Mouse (Mus musculus) neural tube, embryonic 11.5 days (tissue): ENCODE results near the gene Hist1h3c. TPM values are rescaled to one million over a fixed set of nuclear protein-coding genes. Genes with fewer than 3 reads are reported as not detected.

ENCODE experiments used
- ATAC-seq: fragments of 200-750 bp; cut with Nextera tagmentation; 2 replicates; pipeline ENCODE4 v1.8.0; 2017; ENCODE audit warnings: moderate number of reproducible peaks, mild to moderate bottlenecking, moderate TSS enrichment, moderate library complexity; ENCODE audit not compliant: insufficient read depth, low FRiP score, low TSS enrichment
- DNase-seq: peaks from one replicate; pipeline ENCODE4 v3.0.0-alpha.2; 2015; ENCODE audit warnings: low spot score
- H3K27ac ChIP-seq: fragments of 300-500 bp; sonication (generic); 2 replicates; pipeline ENCODE4 v1.5.1; 2014; ENCODE audit warnings: low read depth, mild to moderate bottlenecking, low read length
- H3K27me3 ChIP-seq: fragments of 300-500 bp; sonication (generic); 2 replicates; pipeline ENCODE4 v1.6.1; 2014; ENCODE audit warnings: mild to moderate bottlenecking, low read length, mixed read lengths; ENCODE audit not compliant: control insufficient read depth, insufficient read depth
- H3K36me3 ChIP-seq: fragments of 300-500 bp; sonication (generic); 2 replicates; pipeline ENCODE4 v1.6.1; 2014; ENCODE audit warnings: mild to moderate bottlenecking, low read length, moderate library complexity, mixed read lengths; ENCODE audit not compliant: control insufficient read depth, insufficient read depth
- H3K4me1 ChIP-seq: fragments of 300-500 bp; sonication (generic); 2 replicates; pipeline ENCODE4 v1.6.1; 2014; ENCODE audit warnings: low read length, mixed read lengths; ENCODE audit not compliant: control insufficient read depth, insufficient read depth
- H3K4me2 ChIP-seq: fragments of 300-500 bp; sonication (generic); 2 replicates; pipeline ENCODE4 v1.6.1; 2014; ENCODE audit warnings: low read depth, mild to moderate bottlenecking, moderate library complexity
- H3K4me3 ChIP-seq: fragments of 300-500 bp; sonication (generic); 2 replicates; pipeline ENCODE4 v1.5.1; 2014; ENCODE audit warnings: low read depth, low read length
- H3K9ac ChIP-seq: fragments of 300-500 bp; sonication (generic); 2 replicates; pipeline ENCODE4 v1.6.1; 2014; ENCODE audit warnings: mild to moderate bottlenecking, low read length
- H3K9me3 ChIP-seq: fragments of 300-500 bp; sonication (generic); 2 replicates; pipeline ENCODE4 v1.6.1; 2016; ENCODE audit warnings: low read length; ENCODE audit not compliant: control insufficient read depth
- WGBS: fragments of 180-500 bp; shearing (Covaris S2); extraction: QIAGEN DNeasy Blood & Tissue Kit; methylation state at CpG from one replicate; pipeline ENCODE4 v1.1.7; 2014; 5-methylcytosine and 5-hydroxymethylcytosine counted together
- polyA plus RNA-seq: library from polyadenylated mRNA; unstranded; fragments of >200 nt; fragmentation: Nextera tagmentation; extraction: Ambion mirVana; gene quantifications from 2 replicates; pipeline ENCODE4 v1.2.1, GENCODE M21; 2014

Hist1h3c gene
- polyA plus RNA-seq, 1 experiment from 2014 or later, result 8.3 TPM

DNA sequence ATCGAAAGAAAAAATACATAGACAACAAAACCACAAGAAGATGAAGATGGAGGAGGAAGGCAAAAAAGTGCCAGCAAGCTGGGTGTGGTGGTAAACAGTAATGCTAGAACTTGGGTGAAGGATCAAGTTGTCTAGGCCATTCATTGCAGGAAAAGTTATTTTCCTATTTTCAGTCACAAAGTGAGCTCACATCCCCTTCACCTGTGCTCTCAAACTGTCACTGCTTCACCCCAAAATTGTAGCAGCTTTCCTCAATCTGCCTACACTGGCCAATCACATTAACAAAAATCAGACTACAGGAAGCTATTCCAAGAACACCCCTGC is 14.5 kb upstream of the Hist1h3c start:
- ATAC-seq (no peak), DNase-seq (no peak)
- Histone ChIP-seq H3K36me3 (no peaks in the 10 kb centered on the region), H3K27ac (peak overlapping the region; percentile 72), H3K4me1 (peaks cover 3% of the 10 kb centered on the region; the same call in 1 of the 2 replicates), H3K9ac (0 out of 2 replicates have a peak overlapping the region, but pooled peaks have one; percentile 57), H3K4me3 (no peak overlapping the region), H3K27me3 (no peaks in the 10 kb centered on the region), H3K9me3 (no peaks in the 10 kb centered on the region), H3K4me2 (peak overlapping the region; percentile 70)
- 69% methylated on average over 1 of the region's 1 CpGs for WGBS

DNA sequence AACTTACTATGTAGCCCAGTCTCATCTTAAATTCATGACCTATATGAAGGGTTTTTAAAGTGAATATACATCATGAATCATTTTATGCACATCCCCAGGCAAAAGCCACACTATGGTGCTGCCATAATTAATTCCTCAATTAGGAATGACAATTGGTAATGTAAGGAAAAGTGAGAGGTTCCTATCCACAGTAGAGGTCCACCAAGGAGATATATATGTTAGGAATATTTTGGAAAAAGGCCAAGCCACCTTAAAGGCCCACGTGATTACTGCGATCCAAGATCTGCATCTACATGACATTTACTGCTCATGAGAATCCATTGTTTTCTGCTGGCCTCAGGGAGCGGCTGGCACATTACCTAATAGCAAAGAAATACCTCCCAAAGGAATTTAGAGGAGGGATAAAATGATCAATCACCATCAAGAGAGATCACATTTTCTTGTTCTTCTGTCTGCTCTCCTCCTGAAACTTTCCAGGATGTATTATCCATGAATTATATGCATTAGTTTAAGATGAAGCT is 13.9 kb upstream of the Hist1h3c start:
- no peaks in the 10 kb centered on the region for H3K27me3 ChIP-seq
- ATAC-seq, result no peak
- H3K4me1 ChIP-seq, result peaks cover 3% of the 10 kb centered on the region; the same call in 1 of the 2 replicates
- H3K27ac ChIP-seq, result no peak overlapping the region
- DNase-seq, result no peak
- no peak overlapping the region for H3K4me3 ChIP-seq
- H3K9me3 ChIP-seq, result no peaks in the 10 kb centered on the region
- H3K36me3 ChIP-seq, result no peaks in the 10 kb centered on the region
- 55% methylated on average over 3 of the region's 3 CpGs for WGBS
- no peak overlapping the region for H3K4me2 ChIP-seq
- no peak overlapping the region for H3K9ac ChIP-seq

DNA sequence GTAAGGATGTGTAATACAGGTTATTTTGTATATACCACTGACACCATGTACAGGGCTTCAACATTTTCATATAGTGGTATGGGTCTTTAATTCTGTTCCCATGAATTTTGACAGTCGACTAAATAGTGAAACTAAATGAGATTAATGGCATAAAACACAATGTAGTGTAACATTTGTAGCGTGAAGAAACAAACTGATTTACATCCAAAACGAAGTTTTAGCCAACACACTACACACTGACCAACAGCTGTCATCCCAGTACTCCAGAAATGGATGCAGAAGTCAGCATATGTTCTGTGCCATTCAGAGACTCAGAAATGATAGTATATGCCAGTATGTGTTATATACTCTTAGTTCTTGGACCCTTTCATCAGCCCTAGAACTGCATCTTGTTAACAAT is 12.5 kb upstream of the Hist1h3c start:
- Histone ChIP-seq H3K27me3 (no peaks in the 10 kb centered on the region), H3K27ac (0 out of 2 replicates have a peak overlapping the region, but pooled peaks have one; percentile 27), H3K9ac (no peak overlapping the region), H3K4me1 (peaks cover 3% of the 10 kb centered on the region; the same call in 1 of the 2 replicates), H3K36me3 (no peaks in the 10 kb centered on the region), H3K9me3 (no peaks in the 10 kb centered on the region), H3K4me3 (no peak overlapping the region), H3K4me2 (no peak overlapping the region; the same call in 1 of the 2 replicates)
- 46% methylated on average over 3 of the region's 3 CpGs for WGBS
- ATAC-seq (no peak), DNase-seq (no peak)

DNA sequence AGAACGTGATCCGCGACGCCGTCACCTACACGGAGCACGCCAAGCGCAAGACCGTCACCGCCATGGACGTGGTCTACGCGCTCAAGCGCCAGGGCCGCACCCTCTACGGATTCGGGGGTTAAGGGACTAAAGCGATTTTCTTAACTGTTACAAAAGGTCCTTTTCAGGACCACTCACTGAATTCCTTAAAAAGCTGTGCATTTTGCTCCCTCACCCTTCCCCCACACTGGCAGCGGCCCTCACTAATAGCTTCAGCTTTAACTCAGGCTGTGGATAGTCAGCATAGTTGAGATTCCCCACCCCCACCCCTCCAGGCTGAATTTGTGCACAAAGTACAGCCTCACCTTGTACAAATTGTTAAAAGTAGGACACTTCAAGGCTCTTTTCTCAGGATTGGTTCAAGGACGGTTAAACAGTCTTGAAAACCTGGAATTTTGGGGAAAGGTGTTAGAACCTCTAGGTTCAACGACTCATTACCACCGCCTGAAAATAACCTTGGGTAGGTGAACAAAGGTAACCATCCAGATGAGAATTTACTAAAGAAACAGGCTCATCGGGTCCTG is 11.9 kb upstream of the Hist1h3c start:
- Histone ChIP-seq H3K36me3 (no peaks in the 10 kb centered on the region), H3K4me3 (peak overlapping the region; percentile 34), H3K4me2 (peak overlapping the region; percentile 50), H3K27me3 (no peaks in the 10 kb centered on the region), H3K4me1 (peaks cover 3% of the 10 kb centered on the region; the same call in 1 of the 2 replicates), H3K27ac (peak overlapping the region; percentile 80), H3K9me3 (no peaks in the 10 kb centered on the region), H3K9ac (peak overlapping the region; percentile 54)
- DNase-seq (peak; percentile 61), ATAC-seq (peak; percentile 4; the same call in 1 of the 2 replicates)
- WGBS, result 2% methylated on average over 17 of the region's 23 CpGs

DNA sequence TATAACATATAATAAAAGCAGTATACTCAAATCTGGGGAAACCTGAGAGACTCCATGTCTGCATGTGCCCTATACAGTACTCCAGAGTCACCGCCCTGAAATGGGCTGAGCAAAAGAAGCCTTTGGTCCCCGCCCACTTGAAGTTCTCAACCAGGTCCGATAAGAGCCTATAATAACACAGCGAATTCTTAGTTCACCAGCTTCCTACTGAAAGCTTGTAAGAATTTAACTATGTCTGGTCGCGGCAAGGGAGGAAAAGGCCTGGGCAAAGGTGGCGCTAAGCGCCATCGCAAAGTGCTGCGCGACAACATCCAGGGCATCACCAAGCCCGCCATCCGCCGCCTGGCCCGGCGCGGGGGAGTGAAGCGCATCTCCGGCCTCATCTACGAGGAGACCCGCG is 11.4 kb upstream of the Hist1h3c start, which contains the start of gene Hist1h4b:
Gene Hist1h4b, plus strand, starts transcription at position 224 of the 400 bp plus-strand sequence.
- no peaks in the 10 kb centered on the region for H3K36me3 ChIP-seq
- ATAC-seq (peak; percentile 60), DNase-seq (peak; percentile 86)
- no peaks in the 10 kb centered on the region for H3K27me3 ChIP-seq
- H3K4me3 ChIP-seq, result peak within 1 kb of the TSS; percentile 34
- peak within 1 kb of the TSS; percentile 50 for H3K4me2 ChIP-seq
- 0% methylated on average over 15 of the region's 22 CpGs for WGBS
- H3K4me1 ChIP-seq, result peaks cover 3% of the 10 kb centered on the region; the same call in 1 of the 2 replicates
- peak within 1 kb of the TSS; percentile 54 for H3K9ac ChIP-seq
- H3K9me3 ChIP-seq, result no peaks in the 10 kb centered on the region
- peak within 1 kb of the TSS; percentile 80 for H3K27ac ChIP-seq

DNA sequence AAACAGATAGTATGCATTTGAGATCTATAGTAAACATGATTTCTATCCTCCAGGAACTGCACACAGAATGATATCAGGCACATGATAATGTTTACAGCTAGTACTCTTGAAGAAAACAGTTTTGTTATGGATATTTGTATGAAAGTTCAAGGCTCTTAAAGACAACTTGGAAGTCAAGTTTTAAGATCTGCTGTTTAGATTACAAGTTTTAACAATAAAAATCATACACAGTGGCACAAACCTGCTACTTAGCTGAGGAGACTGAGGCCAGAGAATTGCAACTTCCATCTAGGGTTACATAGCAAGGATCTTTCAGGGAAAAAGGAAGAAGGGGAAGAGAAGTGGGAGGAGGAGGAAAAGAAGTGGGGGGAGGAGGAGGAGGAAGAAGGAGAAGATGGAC is 9.6 kb upstream of the Hist1h3c start:
- no peak overlapping the region for H3K27ac ChIP-seq
- no peaks in the 10 kb centered on the region for H3K9me3 ChIP-seq
- peaks cover 3% of the 10 kb centered on the region; the same call in 1 of the 2 replicates for H3K4me1 ChIP-seq
- H3K9ac ChIP-seq, result no peak overlapping the region
- H3K4me3 ChIP-seq, result no peak overlapping the region
- H3K4me2 ChIP-seq, result no peak overlapping the region
- H3K36me3 ChIP-seq, result no peaks in the 10 kb centered on the region
- no peaks in the 10 kb centered on the region for H3K27me3 ChIP-seq
- no peak for ATAC-seq
- DNase-seq, result no peak

DNA sequence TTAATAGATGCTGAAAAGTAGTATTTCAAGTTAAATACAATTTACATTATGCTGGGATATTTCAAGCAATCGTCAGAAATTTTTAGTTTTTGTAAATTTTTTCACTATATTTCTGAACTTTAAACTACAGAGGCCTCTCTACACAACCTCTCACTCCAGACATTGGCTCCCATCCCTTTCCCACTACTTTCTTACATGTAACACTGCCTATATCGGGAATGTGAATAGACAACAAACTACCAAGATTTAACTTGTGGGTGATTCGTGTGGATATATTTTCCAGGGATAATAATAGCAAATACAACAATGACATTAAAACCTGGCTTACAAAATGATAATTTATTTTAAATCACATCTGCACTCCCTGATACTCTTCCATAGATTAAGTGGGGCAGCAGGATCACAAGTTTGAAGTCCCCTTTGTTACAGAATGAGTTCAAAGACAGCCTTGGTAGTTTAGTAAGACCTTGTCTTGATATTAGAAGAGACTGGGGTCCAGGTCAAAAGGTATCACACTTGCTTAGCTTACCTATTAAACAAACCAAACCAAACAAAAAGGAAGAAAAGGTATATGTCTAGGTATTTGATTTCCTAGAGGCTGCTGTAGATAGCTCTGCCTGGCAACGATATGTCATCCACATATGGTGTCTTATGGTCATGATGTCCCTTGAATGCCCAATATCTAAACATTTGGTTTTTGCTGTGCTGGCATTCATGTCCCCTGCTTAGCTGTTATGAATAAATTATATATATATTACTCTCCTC is 8.1 kb upstream of the Hist1h3c start:
- Histone ChIP-seq H3K4me1 (peaks cover 3% of the 10 kb centered on the region; the same call in 1 of the 2 replicates), H3K4me3 (no peak overlapping the region), H3K9me3 (no peaks in the 10 kb centered on the region), H3K27me3 (no peaks in the 10 kb centered on the region), H3K27ac (0 out of 2 replicates have a peak overlapping the region, but pooled peaks have one; percentile 35), H3K36me3 (no peaks in the 10 kb centered on the region), H3K4me2 (no peak overlapping the region), H3K9ac (no peak overlapping the region)
- ATAC-seq (no peak), DNase-seq (no peak)
- 62% methylated on average over 4 of the region's 4 CpGs for WGBS

DNA sequence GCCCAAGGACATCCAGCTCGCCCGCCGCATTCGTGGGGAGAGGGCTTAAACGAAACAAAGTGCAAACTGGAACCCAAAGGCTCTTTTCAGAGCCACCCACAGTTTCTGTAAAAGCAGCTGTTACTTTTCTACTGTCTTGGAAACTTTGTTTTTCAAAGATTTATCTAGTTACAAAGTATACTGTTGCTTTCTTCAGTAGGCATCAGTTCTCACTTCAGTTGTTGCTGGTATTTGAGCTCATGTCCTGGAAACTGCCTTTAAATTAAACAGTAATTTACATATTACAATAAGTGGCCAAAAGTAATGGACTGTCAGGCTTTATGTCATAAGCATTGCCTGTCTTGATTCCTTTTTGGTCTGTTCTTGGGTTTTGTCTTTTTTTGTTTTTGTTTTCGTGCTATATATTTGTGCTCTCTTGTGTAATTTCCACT is 7.4 kb upstream of the Hist1h3c start:
- no peaks in the 10 kb centered on the region for H3K9me3 ChIP-seq
- peak overlapping the region; percentile 73 for H3K27ac ChIP-seq
- no peaks in the 10 kb centered on the region for H3K36me3 ChIP-seq
- ATAC-seq, result no peak
- peaks cover 9% of the 10 kb centered on the region; the same call in 1 of the 2 replicates for H3K4me1 ChIP-seq
- WGBS, result 3% methylated on average over 6 of the region's 6 CpGs
- H3K9ac ChIP-seq, result peak overlapping the region; percentile 65
- H3K4me2 ChIP-seq, result peak overlapping the region; percentile 50
- H3K4me3 ChIP-seq, result peak overlapping the region; percentile 34
- H3K27me3 ChIP-seq, result no peaks in the 10 kb centered on the region
- no peak for DNase-seq
